Mouse (Mus musculus): ENCODE measurements at regions not wholly inside any gene's neighbourhood (a gene's known extent, or its start where the extent isn't known, plus 50 kb on each side); places are given as distances from the start of the nearest gene placed in this dataset.

- H3K27me3 ChIP-seq, result no peaks in the 10 kb centered on the region
- H3K4me3 ChIP-seq, result no peak overlapping the region
- no peak for ATAC-seq (ENCODE audit: insufficient number of reproducible peaks, insufficient read depth, low FRiP score, low TSS enrichment)
- H3K4me1 ChIP-seq, result no peaks in the 10 kb centered on the region
- H3K27ac ChIP-seq, result no peak overlapping the region
- H3K9me3 ChIP-seq, result no peaks in the 10 kb centered on the region
- no peak overlapping the region for H3K4me2 ChIP-seq (replicated peaks)
- H3K9ac ChIP-seq, result no peak overlapping the region
- WGBS, result 81% methylated on average over 6 of the region's 6 CpGs
- no peaks in the 10 kb centered on the region for H3K36me3 ChIP-seq
Measured at GRCm38 (mm10) chr5:106313874-106314273, 144.1 kb downstream of the Barhl2 start.

- H3K27me3 ChIP-seq, result no peaks in the 10 kb centered on the region
- H3K36me3 ChIP-seq, result no peaks in the 10 kb centered on the region
- H3K9me3 ChIP-seq, result no peaks in the 10 kb centered on the region
- H3K27ac ChIP-seq, result no peak overlapping the region
- H3K4me2 ChIP-seq (replicated peaks), result no peak overlapping the region
- ATAC-seq (ENCODE audit: insufficient number of reproducible peaks, insufficient read depth, low FRiP score, low TSS enrichment), result no peak
- peaks cover 3% of the 10 kb centered on the region; the same call in 1 of the 2 replicates for H3K4me1 ChIP-seq
- H3K4me3 ChIP-seq, result no peak overlapping the region
- no peak overlapping the region for H3K9ac ChIP-seq
- WGBS, result 54% methylated on average over 4 of the region's 4 CpGs
Measured at GRCm38 (mm10) chr5:106301372-106301771, 156.6 kb downstream of the Barhl2 start.

- Histone ChIP-seq H3K27ac (no peak overlapping the region), H3K36me3 (no peaks in the 10 kb centered on the region), H3K27me3 (no peaks in the 10 kb centered on the region), H3K9me3 (no peaks in the 10 kb centered on the region), H3K9ac (no peak overlapping the region), H3K4me1 (peaks cover 7% of the 10 kb centered on the region; the same call in 1 of the 2 replicates), H3K4me2 (replicated peaks) (no peak overlapping the region), H3K4me3 (no peak overlapping the region)
- ATAC-seq (ENCODE audit: insufficient number of reproducible peaks, insufficient read depth, low FRiP score, low TSS enrichment), result no peak
- 16% methylated on average over 6 of the region's 6 CpGs for WGBS
Measured at GRCm38 (mm10) chr5:106296721-106297120, 161.2 kb downstream of the Barhl2 start.

- Histone ChIP-seq H3K4me3 (no peak overlapping the region), H3K4me1 (peaks cover 7% of the 10 kb centered on the region; the same call in 1 of the 2 replicates), H3K36me3 (no peaks in the 10 kb centered on the region), H3K9ac (no peak overlapping the region), H3K27ac (no peak overlapping the region), H3K4me2 (replicated peaks) (no peak overlapping the region), H3K9me3 (no peaks in the 10 kb centered on the region), H3K27me3 (no peaks in the 10 kb centered on the region)
- ATAC-seq (ENCODE audit: insufficient number of reproducible peaks, insufficient read depth, low FRiP score, low TSS enrichment), result no peak
- WGBS, result 67% methylated on average over 2 of the region's 2 CpGs
Measured at GRCm38 (mm10) chr5:106295993-106296392, 162.0 kb downstream of the Barhl2 start.

GRCm38 (mm10) chr5:106295538-106295937, 162.4 kb downstream of the Barhl2 start:
- no peak overlapping the region for H3K4me3 ChIP-seq
- no peak overlapping the region for H3K9ac ChIP-seq
- 12% methylated on average over 3 of the region's 3 CpGs for WGBS

GRCm38 (mm10) chr5:106292387-106293229, 165.4 kb downstream of the Barhl2 start:
- Histone ChIP-seq H3K4me3 (no peak overlapping the region), H3K9ac (no peak overlapping the region), H3K9me3 (no peaks in the 10 kb centered on the region), H3K27ac (no peak overlapping the region), H3K27me3 (no peaks in the 10 kb centered on the region), H3K4me1 (peaks cover 7% of the 10 kb centered on the region; the same call in 1 of the 2 replicates), H3K36me3 (no peaks in the 10 kb centered on the region), H3K4me2 (replicated peaks) (no peak overlapping the region)
- WGBS, result 65% methylated on average over 16 of the region's 16 CpGs
- no peak for ATAC-seq (ENCODE audit: insufficient number of reproducible peaks, insufficient read depth, low FRiP score, low TSS enrichment)

More at GRCm38 (mm10) chr5:106295538-106295937, 162.4 kb downstream of the Barhl2 start:
- Histone ChIP-seq H3K4me2 (replicated peaks) (no peak overlapping the region), H3K27me3 (no peaks in the 10 kb centered on the region), H3K4me1 (peaks cover 7% of the 10 kb centered on the region; the same call in 1 of the 2 replicates), H3K36me3 (no peaks in the 10 kb centered on the region), H3K9me3 (no peaks in the 10 kb centered on the region), H3K27ac (no peak overlapping the region)
- ATAC-seq (ENCODE audit: insufficient number of reproducible peaks, insufficient read depth, low FRiP score, low TSS enrichment), result no peak

GRCm38 (mm10) chr5:106285152-106285551, 172.8 kb downstream of the Barhl2 start:
- H3K27ac ChIP-seq, result no peak overlapping the region
- WGBS, result 2% methylated on average over 4 of the region's 4 CpGs
- H3K4me3 ChIP-seq, result no peak overlapping the region
- ATAC-seq (ENCODE audit: insufficient number of reproducible peaks, insufficient read depth, low FRiP score, low TSS enrichment), result no peak
- no peak overlapping the region for H3K9ac ChIP-seq
- no peaks in the 10 kb centered on the region for H3K9me3 ChIP-seq
- peaks cover 9% of the 10 kb centered on the region; the same call in 1 of the 2 replicates for H3K4me1 ChIP-seq
- H3K27me3 ChIP-seq, result no peaks in the 10 kb centered on the region
- no peak overlapping the region for H3K4me2 ChIP-seq (replicated peaks)
- no peaks in the 10 kb centered on the region for H3K36me3 ChIP-seq

- Histone ChIP-seq H3K27me3 (no peaks in the 10 kb centered on the region), H3K4me3 (no peak overlapping the region), H3K27ac (no peak overlapping the region), H3K9ac (no peak overlapping the region), H3K4me2 (replicated peaks) (no peak overlapping the region), H3K4me1 (peaks cover 9% of the 10 kb centered on the region; the same call in 1 of the 2 replicates), H3K36me3 (no peaks in the 10 kb centered on the region), H3K9me3 (0 out of 2 replicates have a peak, but pooled peaks cover 3% of the 10 kb centered on the region)
- no peak for ATAC-seq (ENCODE audit: insufficient number of reproducible peaks, insufficient read depth, low FRiP score, low TSS enrichment)
- WGBS, result 19% methylated on average over 9 of the region's 9 CpGs
Measured at GRCm38 (mm10) chr5:106284731-106285130, 173.2 kb downstream of the Barhl2 start.

GRCm38 (mm10) chr5:106282646-106283045, 175.3 kb downstream of the Barhl2 start:
- Histone ChIP-seq H3K4me3 (no peak overlapping the region), H3K4me1 (peaks cover 9% of the 10 kb centered on the region; the same call in 1 of the 2 replicates), H3K4me2 (replicated peaks) (no peak overlapping the region), H3K9me3 (0 out of 2 replicates have a peak, but pooled peaks cover 4% of the 10 kb centered on the region), H3K9ac (no peak overlapping the region), H3K27ac (no peak overlapping the region), H3K36me3 (no peaks in the 10 kb centered on the region), H3K27me3 (no peaks in the 10 kb centered on the region)
- ATAC-seq (ENCODE audit: insufficient number of reproducible peaks, insufficient read depth, low FRiP score, low TSS enrichment), result no peak
- WGBS, result 72% methylated on average over 9 of the region's 9 CpGs

- WGBS, result 86% methylated on average over 8 of the region's 8 CpGs
- no peak overlapping the region for H3K9ac ChIP-seq
Measured at GRCm38 (mm10) chr5:106277786-106278185, 180.2 kb downstream of the Barhl2 start.

GRCm38 (mm10) chr5:106277231-106277630, 180.7 kb downstream of the Barhl2 start:
- Histone ChIP-seq H3K9me3 (0 out of 2 replicates have a peak, but pooled peaks cover 4% of the 10 kb centered on the region), H3K4me2 (replicated peaks) (no peak overlapping the region), H3K9ac (no peak overlapping the region), H3K4me3 (no peak overlapping the region), H3K4me1 (no peaks in the 10 kb centered on the region), H3K27ac (no peak overlapping the region), H3K27me3 (no peaks in the 10 kb centered on the region), H3K36me3 (no peaks in the 10 kb centered on the region)
- ATAC-seq (ENCODE audit: insufficient number of reproducible peaks, insufficient read depth, low FRiP score, low TSS enrichment), result no peak
- 74% methylated on average over 9 of the region's 9 CpGs for WGBS

More at GRCm38 (mm10) chr5:106277786-106278185, 180.2 kb downstream of the Barhl2 start:
- H3K4me1 ChIP-seq, result no peaks in the 10 kb centered on the region
- H3K27ac ChIP-seq, result no peak overlapping the region
- no peak overlapping the region for H3K4me2 ChIP-seq (replicated peaks)
- H3K36me3 ChIP-seq, result no peaks in the 10 kb centered on the region
- no peaks in the 10 kb centered on the region for H3K27me3 ChIP-seq
- 0 out of 2 replicates have a peak, but pooled peaks cover 4% of the 10 kb centered on the region for H3K9me3 ChIP-seq
- H3K4me3 ChIP-seq, result no peak overlapping the region
- no peak for ATAC-seq (ENCODE audit: insufficient number of reproducible peaks, insufficient read depth, low FRiP score, low TSS enrichment)

- Histone ChIP-seq H3K4me1 (no peaks in the 10 kb centered on the region), H3K9ac (no peak overlapping the region), H3K27ac (no peak overlapping the region), H3K27me3 (no peaks in the 10 kb centered on the region), H3K4me2 (replicated peaks) (no peak overlapping the region), H3K36me3 (no peaks in the 10 kb centered on the region), H3K9me3 (0 out of 2 replicates have a peak, but pooled peaks cover 4% of the 10 kb centered on the region), H3K4me3 (no peak overlapping the region)
- 23% methylated on average over 2 of the region's 2 CpGs for WGBS
- no peak for ATAC-seq (ENCODE audit: insufficient number of reproducible peaks, insufficient read depth, low FRiP score, low TSS enrichment)
Measured at GRCm38 (mm10) chr5:106276186-106276585, 181.8 kb downstream of the Barhl2 start.
